Mouse (Mus musculus) midbrain, embryonic 12.5 days (tissue): ENCODE measurements around the gene Elovl3. TPM values are rescaled to one million over a fixed set of nuclear protein-coding genes. Genes with fewer than 3 reads are reported as not detected.
A peak's percentile ranks its signal among the peaks of the same experiment; 100 is the strongest.

ENCODE experiments used
- ATAC-seq: fragments of 200-750 bp; cut with Nextera tagmentation; 2 replicates; pipeline ENCODE4 v1.8.0; 2017; ENCODE audit warnings: low read depth, moderate TSS enrichment, moderate library complexity; ENCODE audit not compliant: low FRiP score
- H3K27ac ChIP-seq: fragments of 300-500 bp; sonication (generic); replicated peaks from 2 replicates; pipeline ENCODE4 v1.5.1; 2016; ENCODE audit warnings: mild to moderate bottlenecking
- H3K27me3 ChIP-seq: fragments of 300-500 bp; sonication (generic); 2 replicates; pipeline ENCODE4 v1.6.1; 2016; ENCODE audit warnings: mild to moderate bottlenecking
- H3K36me3 ChIP-seq: fragments of 300-500 bp; sonication (generic); 2 replicates; pipeline ENCODE4 v1.6.1; 2016
- H3K4me1 ChIP-seq: fragments of 300-500 bp; sonication (generic); 2 replicates; pipeline ENCODE4 v1.6.1; 2016
- H3K4me2 ChIP-seq: fragments of 300-500 bp; sonication (generic); replicated peaks from 2 replicates; pipeline ENCODE4 v1.6.1; 2016; ENCODE audit warnings: mild to moderate bottlenecking, moderate library complexity
- H3K4me3 ChIP-seq: fragments of 300-500 bp; sonication (generic); 2 replicates; pipeline ENCODE4 v1.5.1; 2016; ENCODE audit warnings: mild to moderate bottlenecking
- H3K9ac ChIP-seq: fragments of 300-500 bp; sonication (generic); replicated peaks from 2 replicates; pipeline ENCODE4 v1.6.1; 2016; ENCODE audit warnings: mild to moderate bottlenecking, moderate library complexity
- H3K9me3 ChIP-seq: fragments of 300-500 bp; sonication (generic); 2 replicates; pipeline ENCODE4 v1.6.1; 2016; ENCODE audit warnings: mild to moderate bottlenecking
- WGBS: fragments of 180-500 bp; shearing (Covaris S2); methylation state at CpG from one replicate; pipeline ENCODE4 v1.1.7; 2016; 5-methylcytosine and 5-hydroxymethylcytosine counted together
- polyA plus RNA-seq: library from polyadenylated mRNA; unstranded; fragments of >200 nt; fragmentation: Nextera tagmentation; extraction: Ambion mirVana; gene quantifications from 2 replicates; pipeline ENCODE4 v1.2.1, GENCODE M21; 2016

Gene Elovl3
- polyA plus RNA-seq: 0.24 and 0.39 TPM in 2 replicates

GRCm38 (mm10) chr19:46131694-46132525, at the start of gene Elovl3:
TSS of gene Elovl3 (plus strand) at chr19:46131897.
- peak within 1 kb of the TSS; percentile 42 for H3K4me2 ChIP-seq
- no peak for ATAC-seq
- WGBS: 1% methylated on average over 31 of the region's 31 CpGs
- peaks cover 22% of the 10 kb centered on the region for H3K4me1 ChIP-seq
- H3K36me3 ChIP-seq: no peaks in the 10 kb centered on the region
- no peak within 1 kb of the TSS for H3K27ac ChIP-seq
- no peak within 1 kb of the TSS for H3K9ac ChIP-seq
- H3K4me3 ChIP-seq: peak within 1 kb of the TSS; percentile 24
- H3K27me3 ChIP-seq: peaks cover 77% of the 10 kb centered on the region
- no peaks in the 10 kb centered on the region for H3K9me3 ChIP-seq

GRCm38 (mm10) chr19:46085185-46085584, 46.5 kb upstream of the Elovl3 start:
- no peaks in the 10 kb centered on the region for H3K4me1 ChIP-seq
- no peak overlapping the region for H3K27ac ChIP-seq
- no peak for ATAC-seq
- no peak overlapping the region for H3K4me3 ChIP-seq
- H3K4me2 ChIP-seq: no peak overlapping the region
- H3K9me3 ChIP-seq: no peaks in the 10 kb centered on the region
- H3K36me3 ChIP-seq: peaks cover 56% of the 10 kb centered on the region
- 95% methylated on average over 8 of the region's 8 CpGs for WGBS
- no peak overlapping the region for H3K9ac ChIP-seq
- H3K27me3 ChIP-seq: no peaks in the 10 kb centered on the region

DNA sequence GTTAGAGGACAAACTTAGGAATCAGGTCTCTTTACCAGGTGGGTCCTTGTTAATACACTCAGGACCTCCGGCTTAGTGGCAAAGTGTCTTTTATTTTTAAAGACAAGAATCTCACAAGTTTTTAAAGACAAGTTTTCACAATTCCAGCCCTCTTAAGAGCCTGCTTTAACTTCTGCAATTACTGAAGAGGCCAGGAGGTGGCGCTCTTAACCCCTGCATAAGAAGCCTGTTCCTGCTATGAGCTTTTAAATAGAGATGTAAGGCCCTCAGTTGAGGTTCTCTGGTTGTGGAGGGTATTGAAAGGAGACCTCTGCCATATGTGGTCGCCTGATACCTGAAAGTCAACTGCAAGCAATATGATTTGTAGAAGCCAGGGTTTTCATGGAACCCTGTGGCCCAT, 45.4 kb upstream of the Elovl3 start:
- WGBS: 63% methylated on average over 3 of the region's 3 CpGs
- no peak overlapping the region for H3K9ac ChIP-seq
- H3K27me3 ChIP-seq: no peaks in the 10 kb centered on the region
- no peaks in the 10 kb centered on the region for H3K9me3 ChIP-seq
- H3K4me2 ChIP-seq: no peak overlapping the region
- no peak overlapping the region for H3K27ac ChIP-seq
- no peak for ATAC-seq
- H3K36me3 ChIP-seq: peaks cover 44% of the 10 kb centered on the region
- H3K4me1 ChIP-seq: no peaks in the 10 kb centered on the region
- H3K4me3 ChIP-seq: no peak overlapping the region

- Histone ChIP-seq H3K9me3 (no peaks in the 10 kb centered on the region), H3K4me3 (no peak overlapping the region), H3K27me3 (no peaks in the 10 kb centered on the region), H3K27ac (no peak overlapping the region), H3K9ac (no peak overlapping the region), H3K36me3 (peaks cover 29% of the 10 kb centered on the region), H3K4me1 (no peaks in the 10 kb centered on the region), H3K4me2 (no peak overlapping the region)
- WGBS: 87% methylated on average over 7 of the region's 7 CpGs
- no peak for ATAC-seq
Measured at GRCm38 (mm10) chr19:46087871-46088270, 43.8 kb upstream of the Elovl3 start.

DNA sequence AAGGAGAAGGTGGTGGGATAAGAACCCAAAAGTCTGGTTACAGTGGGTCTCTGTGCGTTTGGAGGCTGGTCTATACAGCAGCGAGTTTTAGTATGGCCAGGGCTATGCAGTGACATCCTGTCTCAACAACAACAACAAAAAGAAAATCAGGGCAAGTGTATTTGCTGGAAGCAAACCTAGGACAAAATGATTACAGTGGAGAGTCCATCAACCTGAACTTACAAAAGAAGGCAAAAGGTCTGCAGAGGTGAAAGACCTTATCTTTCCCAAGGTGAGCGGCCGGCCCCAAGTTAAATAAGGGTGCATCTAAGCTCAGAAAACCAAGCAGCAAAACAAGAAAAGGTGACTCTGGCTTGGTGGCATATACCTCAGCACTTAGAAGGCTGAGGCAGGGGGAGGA, 40.1 kb upstream of the Elovl3 start:
- Histone ChIP-seq H3K9me3 (no peaks in the 10 kb centered on the region), H3K4me1 (no peaks in the 10 kb centered on the region), H3K4me2 (no peak overlapping the region), H3K4me3 (no peak overlapping the region), H3K27ac (no peak overlapping the region), H3K9ac (no peak overlapping the region), H3K27me3 (no peaks in the 10 kb centered on the region), H3K36me3 (no peaks in the 10 kb centered on the region)
- no peak for ATAC-seq
- WGBS: 95% methylated on average over 4 of the region's 4 CpGs

DNA sequence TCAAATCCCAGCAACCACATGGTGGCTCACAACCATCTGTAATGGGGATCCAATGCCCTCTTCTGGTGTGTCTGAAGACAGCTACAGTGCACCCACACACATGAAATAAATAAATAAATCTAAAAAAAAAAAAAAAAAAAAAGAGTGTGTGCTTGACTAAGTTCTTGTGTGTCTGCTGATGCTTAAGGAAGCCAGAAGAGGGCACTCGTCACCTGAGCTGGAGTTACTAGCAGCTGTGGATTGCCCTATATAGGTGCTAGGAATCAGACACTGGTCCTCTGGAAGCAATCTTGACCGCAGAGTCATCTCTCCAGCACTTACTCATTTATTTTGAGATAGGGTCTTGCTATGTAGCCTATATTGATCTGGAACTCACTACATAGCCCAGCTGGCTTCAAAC, 37.6 kb upstream of the Elovl3 start:
- 93% methylated on average over 2 of the region's 2 CpGs for WGBS
- no peak overlapping the region for H3K9ac ChIP-seq
- ATAC-seq: no peak
- no peaks in the 10 kb centered on the region for H3K9me3 ChIP-seq
- H3K4me2 ChIP-seq: no peak overlapping the region
- no peak overlapping the region for H3K27ac ChIP-seq
- H3K4me3 ChIP-seq: no peak overlapping the region
- H3K4me1 ChIP-seq: no peaks in the 10 kb centered on the region
- H3K36me3 ChIP-seq: no peaks in the 10 kb centered on the region
- H3K27me3 ChIP-seq: no peaks in the 10 kb centered on the region

DNA sequence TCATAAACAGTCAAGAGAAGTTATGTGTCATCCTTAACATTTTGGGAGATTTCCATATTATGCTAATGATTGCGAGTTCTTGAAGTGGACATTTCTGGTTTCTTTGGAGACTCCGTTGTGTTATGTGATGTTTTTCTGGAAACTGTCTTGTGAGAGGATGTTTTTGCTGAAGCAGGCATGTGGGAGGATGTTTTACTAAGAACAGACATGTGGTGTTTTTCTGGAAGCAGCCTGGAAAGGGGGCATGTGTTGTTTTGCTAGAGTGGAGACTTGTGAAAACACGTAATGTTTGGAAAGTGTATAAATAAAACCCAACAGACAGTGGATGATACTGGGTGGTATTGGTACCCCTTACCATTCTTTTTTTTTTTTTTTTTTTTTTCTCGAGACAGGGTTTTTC, 36.4 kb upstream of the Elovl3 start:
- Histone ChIP-seq H3K4me1 (no peaks in the 10 kb centered on the region), H3K27me3 (no peaks in the 10 kb centered on the region), H3K9me3 (no peaks in the 10 kb centered on the region), H3K27ac (no peak overlapping the region), H3K36me3 (no peaks in the 10 kb centered on the region), H3K4me2 (no peak overlapping the region), H3K9ac (no peak overlapping the region), H3K4me3 (no peak overlapping the region)
- 93% methylated on average over 3 of the region's 4 CpGs for WGBS
- no peak for ATAC-seq

- 87% methylated on average over 5 of the region's 5 CpGs for WGBS
- H3K4me3 ChIP-seq: no peak overlapping the region
- no peak for ATAC-seq
- no peak overlapping the region for H3K4me2 ChIP-seq
- no peaks in the 10 kb centered on the region for H3K36me3 ChIP-seq
- no peak overlapping the region for H3K9ac ChIP-seq
- no peak overlapping the region for H3K27ac ChIP-seq
- no peaks in the 10 kb centered on the region for H3K9me3 ChIP-seq
- no peaks in the 10 kb centered on the region for H3K4me1 ChIP-seq
- H3K27me3 ChIP-seq: no peaks in the 10 kb centered on the region
Measured at GRCm38 (mm10) chr19:46096396-46096795, 35.3 kb upstream of the Elovl3 start.

DNA sequence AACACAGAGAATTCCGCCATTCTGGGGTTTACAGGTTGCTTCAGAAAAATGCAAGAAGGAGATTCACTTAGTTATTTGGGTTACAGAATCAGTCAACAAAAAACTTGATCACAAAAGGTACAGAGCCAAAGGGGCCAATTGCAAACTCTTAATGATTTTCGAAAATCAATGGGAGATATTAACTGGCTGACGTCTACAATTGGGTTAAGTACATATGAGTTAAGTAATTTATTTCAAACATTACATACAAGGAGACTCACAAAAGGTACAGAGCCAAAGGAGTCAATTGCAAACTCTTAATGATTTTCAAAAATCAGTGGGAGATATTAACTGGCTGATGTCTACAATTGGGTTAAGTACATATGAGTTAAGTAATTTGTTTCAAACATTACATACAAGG, 32.1 kb upstream of the Elovl3 start:
- H3K27ac ChIP-seq: no peak overlapping the region
- 95% methylated on average over 3 of the region's 3 CpGs for WGBS
- H3K4me3 ChIP-seq: no peak overlapping the region
- H3K9me3 ChIP-seq: no peaks in the 10 kb centered on the region
- no peak overlapping the region for H3K4me2 ChIP-seq
- no peaks in the 10 kb centered on the region for H3K4me1 ChIP-seq
- H3K27me3 ChIP-seq: no peaks in the 10 kb centered on the region
- no peak for ATAC-seq
- H3K36me3 ChIP-seq: no peaks in the 10 kb centered on the region
- no peak overlapping the region for H3K9ac ChIP-seq

DNA sequence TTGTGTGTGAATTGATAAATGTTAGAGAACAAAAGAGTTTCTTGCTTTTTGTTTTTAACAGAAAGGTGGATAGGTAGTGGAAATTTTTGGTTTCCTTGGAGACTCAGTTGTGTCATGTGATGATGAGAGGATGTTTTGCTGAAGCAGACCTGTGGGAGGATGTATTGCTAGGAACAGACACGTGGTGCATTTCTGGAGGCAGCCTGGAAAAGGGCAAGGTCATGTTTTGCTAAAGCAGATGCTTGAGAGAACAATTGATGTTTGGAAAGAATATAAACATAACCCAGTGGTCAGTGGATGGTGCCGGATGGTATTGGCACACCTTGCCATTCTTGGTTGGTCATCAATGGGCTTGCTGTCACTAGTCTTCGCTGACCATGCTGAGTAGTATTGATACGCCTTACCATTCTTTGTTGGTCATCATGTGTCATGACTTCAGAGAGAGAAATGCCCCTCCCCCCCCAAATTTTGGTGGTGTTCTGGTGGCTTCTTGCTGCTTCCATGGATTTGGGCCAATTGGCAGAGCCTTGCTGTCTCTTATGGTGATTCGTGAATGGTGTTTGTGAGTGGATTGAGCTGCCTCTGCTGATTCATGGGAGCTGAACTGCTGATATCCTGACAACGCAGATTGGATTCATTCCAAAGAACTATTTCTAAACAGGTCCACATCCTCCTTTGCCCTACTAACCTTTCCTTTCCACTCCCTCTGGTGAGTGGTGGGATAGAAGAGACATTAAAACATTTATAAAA, 28.1 kb upstream of the Elovl3 start:
- Histone ChIP-seq H3K9ac (no peak overlapping the region), H3K27me3 (no peaks in the 10 kb centered on the region), H3K4me3 (no peak overlapping the region), H3K36me3 (no peaks in the 10 kb centered on the region), H3K27ac (no peak overlapping the region), H3K4me1 (no peaks in the 10 kb centered on the region), H3K4me2 (no peak overlapping the region), H3K9me3 (no peaks in the 10 kb centered on the region)
- no peak for ATAC-seq
- WGBS: 93% methylated on average over 6 of the region's 6 CpGs

DNA sequence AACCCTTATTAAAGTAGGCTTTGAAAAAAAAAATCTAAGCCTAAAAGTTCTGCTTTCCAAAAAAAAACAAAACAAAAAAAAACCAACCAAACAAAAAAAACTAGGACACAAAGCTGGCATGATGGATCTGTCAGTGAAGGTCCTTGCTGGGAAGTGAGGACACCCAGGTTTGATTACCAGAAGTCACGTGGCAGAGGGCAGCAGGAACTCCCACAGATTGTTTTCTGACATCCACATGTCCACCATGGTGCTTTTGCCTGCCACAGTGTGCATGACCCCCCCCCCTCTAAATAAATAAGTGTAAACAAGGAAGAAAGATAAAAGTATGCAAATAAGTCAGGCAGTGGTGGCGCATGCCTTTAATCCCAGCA, 27.5 kb upstream of the Elovl3 start:
- Histone ChIP-seq H3K36me3 (no peaks in the 10 kb centered on the region), H3K4me3 (no peak overlapping the region), H3K9ac (no peak overlapping the region), H3K9me3 (no peaks in the 10 kb centered on the region), H3K4me2 (no peak overlapping the region), H3K27me3 (no peaks in the 10 kb centered on the region), H3K27ac (no peak overlapping the region), H3K4me1 (no peaks in the 10 kb centered on the region)
- ATAC-seq: no peak
- WGBS: 76% methylated on average over 2 of the region's 2 CpGs

DNA sequence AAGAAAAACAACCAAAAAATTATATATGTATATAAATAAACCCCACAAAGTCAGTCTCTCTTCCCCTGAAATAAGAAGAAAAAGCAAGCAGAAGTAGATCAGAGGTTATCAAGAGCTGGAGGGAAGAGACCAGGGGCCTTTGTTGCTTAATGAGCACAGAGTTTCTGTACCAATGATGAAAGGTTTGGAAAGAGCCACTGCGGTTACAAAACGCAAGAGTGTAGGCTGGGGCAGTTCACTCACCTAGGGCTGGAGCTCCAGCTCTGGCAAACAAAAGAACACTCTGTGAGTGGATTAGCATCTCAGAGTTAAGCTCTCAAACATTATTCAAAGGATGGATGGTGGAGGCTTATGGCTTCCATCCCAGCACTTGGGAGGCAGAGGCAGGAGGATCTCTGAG, 21.5 kb upstream of the Elovl3 start:
- H3K4me2 ChIP-seq: no peak overlapping the region
- no peak overlapping the region for H3K4me3 ChIP-seq
- no peak overlapping the region for H3K27ac ChIP-seq
- H3K36me3 ChIP-seq: no peaks in the 10 kb centered on the region
- no peaks in the 10 kb centered on the region for H3K9me3 ChIP-seq
- 74% methylated on average over 2 of the region's 2 CpGs for WGBS
- H3K9ac ChIP-seq: no peak overlapping the region
- no peaks in the 10 kb centered on the region for H3K4me1 ChIP-seq
- no peak for ATAC-seq
- no peaks in the 10 kb centered on the region for H3K27me3 ChIP-seq
